Mouse (Mus musculus): Measurements from ENCODE around the gene Dcaf6. TPM values are rescaled to one million over a fixed set of nuclear protein-coding genes. Genes with fewer than 3 reads are reported as not detected.
A peak's percentile ranks its signal among the peaks of the same experiment; 100 is the strongest.
"Not testable (repeated sequence)": the region's sequence is repeated elsewhere in the genome, so short reads cannot be mapped to it uniquely, and the experiment has no call there.

Gene Dcaf6
- total RNA-seq, 2 experiments from 2014 or later = 50.5 to 57.9 TPM

- DNase-seq = no peak
These were observed 38.8 kb downstream of the Dcaf6 start for GRCm38 (mm10) chr1:165421357-165421915.

GRCm38 (mm10) chr1:165396401-165396805 lies 63.9 kb downstream of the Dcaf6 start:
- no peak for DNase-seq

GRCm38 (mm10) chr1:165395940-165396339 lies 64.3 kb downstream of the Dcaf6 start:
- DNase-seq = no peak

- DNase-seq = no peak
These were observed 65.4 kb downstream of the Dcaf6 start for GRCm38 (mm10) chr1:165394836-165395235.

DNA sequence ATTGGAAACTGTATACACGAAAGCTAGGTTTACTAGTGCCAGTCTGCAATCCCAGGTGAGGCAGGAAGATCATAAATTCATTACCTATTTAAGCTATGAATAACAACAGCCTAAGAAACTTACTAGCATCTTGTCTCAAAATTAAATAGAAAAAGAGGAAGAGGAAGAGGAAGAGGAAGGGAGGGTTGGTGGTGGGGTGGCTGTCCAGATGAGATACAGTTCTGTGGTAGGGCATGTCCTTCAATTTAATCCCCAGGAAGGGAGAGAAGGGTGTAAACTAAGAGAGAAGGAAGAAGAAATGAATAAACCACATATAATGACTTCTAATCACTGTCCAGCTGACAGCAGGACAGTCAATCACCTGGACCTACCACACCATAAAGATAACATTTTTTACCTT lies 67.2 kb downstream of the Dcaf6 start:
- DNase-seq = no peak

DNA sequence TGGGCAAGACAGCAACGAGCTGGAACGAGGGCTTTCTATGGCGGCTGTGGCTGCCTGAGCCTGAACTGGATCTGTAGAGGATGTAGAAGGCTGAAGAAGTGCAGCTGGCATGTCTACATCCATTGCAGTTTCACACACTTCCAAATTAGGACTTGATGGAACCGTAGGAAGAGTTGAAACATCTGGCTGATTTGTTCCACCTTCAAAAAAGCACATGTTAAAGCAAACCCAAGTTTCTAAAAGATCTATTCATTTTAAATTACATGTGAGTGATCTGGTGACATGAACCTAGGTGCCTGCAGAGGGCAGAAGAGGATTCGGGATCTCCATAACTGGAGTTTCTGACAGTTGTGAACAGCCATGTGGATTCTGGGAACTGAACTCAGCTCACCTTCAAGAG lies 71.6 kb downstream of the Dcaf6 start:
- DNase-seq = peak; percentile 46

DNA sequence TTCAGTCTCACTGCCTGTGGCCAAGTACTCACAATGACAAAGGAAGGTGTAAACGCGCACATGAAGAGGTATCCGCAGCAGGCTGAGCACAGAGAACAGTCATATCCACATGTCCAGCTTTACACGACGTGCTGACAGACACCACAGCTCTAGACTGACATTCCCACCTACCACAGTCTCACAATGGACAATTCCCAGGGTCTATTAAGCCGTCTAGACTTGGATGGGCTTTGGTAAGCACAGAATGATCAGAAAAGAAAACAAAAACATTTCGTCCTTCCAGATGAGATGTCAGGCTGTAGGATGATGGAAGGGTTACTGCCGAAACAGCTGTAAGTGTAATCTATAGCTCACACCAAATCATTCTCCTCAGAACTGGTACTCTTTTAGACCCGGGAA lies 73.8 kb downstream of the Dcaf6 start:
- no peak for DNase-seq

DNA sequence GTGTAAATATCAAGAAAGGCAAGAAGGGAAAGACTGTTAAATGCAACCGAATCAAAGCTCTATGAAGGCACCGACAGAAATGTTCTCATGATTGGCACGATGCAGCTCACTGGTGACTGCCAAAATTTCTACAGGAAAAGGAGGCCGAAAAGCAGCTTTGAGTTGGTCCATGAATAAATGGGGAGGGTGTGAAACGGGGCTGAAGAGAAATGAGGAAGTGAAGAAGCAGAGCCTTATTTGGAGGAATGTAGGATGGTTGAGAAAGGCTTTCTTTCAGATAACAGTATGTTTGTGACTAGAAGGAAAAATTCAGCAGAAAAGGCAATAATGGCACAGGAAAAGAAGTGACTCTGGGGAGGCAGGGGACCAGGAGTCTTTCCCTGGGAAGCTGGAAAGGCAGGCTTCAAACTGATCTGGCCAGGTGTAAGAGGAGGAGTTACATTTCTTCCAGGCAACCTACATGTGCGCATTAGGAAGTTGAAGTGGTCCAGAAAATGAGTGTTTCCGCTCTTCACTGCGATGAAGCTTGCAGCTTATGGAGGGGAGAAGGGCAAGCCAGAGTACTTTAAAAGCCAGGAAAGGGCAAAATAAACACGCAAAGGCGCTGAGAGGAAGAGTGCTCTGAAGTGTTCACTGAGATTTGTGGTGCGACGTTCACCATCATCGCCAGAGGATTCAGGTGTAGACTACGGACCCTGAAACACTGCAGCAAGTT lies 74.3 kb downstream of the Dcaf6 start:
- no peak for DNase-seq

- no peak for DNase-seq
These were observed 86.4 kb downstream of the Dcaf6 start for GRCm38 (mm10) chr1:165373839-165374238.

GRCm38 (mm10) chr1:165370990-165371389 lies 89.3 kb downstream of the Dcaf6 start:
- no peak for DNase-seq

DNA sequence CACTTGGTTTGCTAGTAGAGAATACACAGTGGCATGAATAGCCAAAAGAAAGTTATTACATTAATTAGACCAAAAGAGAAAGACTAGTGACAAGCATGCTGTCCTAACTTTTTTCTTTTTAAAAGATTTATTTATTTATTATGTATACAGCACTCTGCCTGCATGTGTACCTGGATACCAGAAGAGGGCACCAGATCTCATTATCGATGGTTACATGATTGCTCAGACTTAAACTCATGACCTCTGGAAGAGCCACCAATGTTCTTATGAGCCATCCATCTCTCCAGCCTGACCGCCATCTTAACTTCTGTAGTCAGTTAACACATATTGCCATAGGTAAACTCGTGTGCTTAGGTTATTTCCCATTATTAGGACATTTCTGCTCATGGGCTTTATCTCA lies 95.2 kb downstream of the Dcaf6 start:
- no peak for DNase-seq

DNA sequence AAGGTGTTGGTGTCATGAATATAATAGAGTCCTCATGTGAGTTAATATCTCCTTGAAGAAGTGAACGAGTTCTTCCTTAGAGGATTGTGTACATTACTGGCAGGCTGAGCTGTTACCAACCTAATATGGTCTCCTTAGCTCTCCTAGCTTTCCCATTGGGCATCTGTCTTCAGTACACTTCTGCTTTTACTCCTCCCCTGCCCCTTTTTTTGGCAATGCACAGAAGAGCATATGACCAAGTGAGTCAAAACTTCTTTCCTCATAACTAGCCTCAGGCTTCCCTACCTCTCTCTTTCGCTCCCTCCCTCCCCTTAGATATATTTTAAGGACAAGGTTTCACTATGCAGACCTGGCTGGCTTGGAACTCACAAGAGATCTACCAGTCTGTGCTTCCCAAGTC lies 97.0 kb downstream of the Dcaf6 start:
- no peak for DNase-seq

DNA sequence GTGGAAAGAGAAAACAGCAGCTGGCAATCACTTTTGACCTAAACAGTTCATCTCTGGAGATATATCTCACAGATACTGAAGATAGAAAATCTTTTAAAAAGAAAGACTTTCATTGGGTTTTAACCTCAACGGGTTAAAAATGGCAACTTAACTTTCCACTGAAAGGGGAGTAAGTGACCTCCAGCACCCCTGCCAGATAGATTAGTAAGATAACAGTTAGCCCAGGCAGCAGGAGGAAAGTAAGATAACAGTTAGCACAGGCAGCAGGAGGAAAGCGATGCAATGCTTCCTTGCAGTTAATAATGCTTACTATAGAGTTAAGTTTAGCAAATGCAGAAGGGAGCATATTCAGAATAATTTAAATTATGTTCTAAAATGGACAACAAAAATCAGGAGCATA lies 103.9 kb downstream of the Dcaf6 start:
- no peak for DNase-seq

- DNase-seq = no peak
These were observed 111.6 kb downstream of the Dcaf6 start for GRCm38 (mm10) chr1:165348627-165349026.

DNA sequence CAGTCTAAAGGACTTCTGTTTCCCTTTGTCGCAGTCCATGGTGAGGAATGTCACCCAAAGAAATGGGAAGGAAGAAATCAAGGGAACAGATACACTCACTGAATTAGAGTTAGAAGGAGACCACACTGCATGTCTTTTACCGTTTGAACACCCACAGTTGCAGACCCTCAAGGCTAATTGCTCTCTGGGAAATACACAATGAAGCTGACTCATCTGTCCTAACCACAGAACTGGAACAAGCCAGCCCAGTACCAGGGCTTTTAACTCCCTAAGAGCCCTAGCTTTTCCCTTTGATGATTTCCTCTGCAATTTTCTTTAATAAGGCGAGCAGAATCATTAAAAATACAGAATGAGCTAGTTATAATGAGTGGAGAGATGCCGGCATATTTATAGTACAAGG lies 115.8 kb downstream of the Dcaf6 start:
- peak; percentile 24 for DNase-seq

GRCm38 (mm10) chr1:165342126-165342525 lies 118.1 kb downstream of the Dcaf6 start:
- no peak for DNase-seq

DNA sequence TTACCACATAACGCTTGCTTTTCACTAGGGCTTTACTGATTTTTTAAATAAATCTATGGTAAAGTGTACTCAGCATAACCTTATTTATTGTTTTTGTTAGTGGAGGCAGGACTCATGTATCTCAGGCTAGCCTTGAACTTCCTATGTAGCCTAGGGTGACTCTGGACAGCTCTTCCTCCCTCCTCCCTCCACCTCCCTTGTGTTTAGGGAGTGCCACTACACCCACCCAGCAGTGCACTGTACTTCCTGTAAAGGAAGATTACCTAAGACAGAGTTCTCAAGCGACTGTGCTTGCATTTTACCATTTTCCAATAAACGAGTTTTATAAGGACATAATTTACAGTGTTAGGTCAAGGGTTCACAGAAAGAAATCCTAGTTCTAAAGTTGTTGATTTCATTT lies 127.5 kb downstream of the Dcaf6 start:
- no peak for DNase-seq

DNA sequence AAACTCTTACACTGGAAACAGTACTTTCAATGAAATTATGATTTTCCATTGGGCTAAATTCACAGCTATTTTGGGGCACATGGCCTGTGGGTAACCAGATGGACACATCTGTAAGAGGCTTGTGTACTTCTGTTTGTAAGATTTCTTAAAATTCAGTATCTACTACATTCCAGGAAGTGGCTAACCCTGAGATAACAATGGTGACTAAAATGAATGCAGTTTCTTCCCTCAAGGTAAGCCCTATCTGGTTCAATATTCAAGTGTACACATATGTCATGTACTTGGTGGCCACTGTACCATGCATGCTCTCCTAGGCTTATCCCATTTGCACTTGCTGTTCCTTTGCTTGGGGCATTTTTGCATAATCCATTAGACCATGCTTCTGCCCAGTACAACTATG lies 129.4 kb downstream of the Dcaf6 start:
- no peak for DNase-seq

DNA sequence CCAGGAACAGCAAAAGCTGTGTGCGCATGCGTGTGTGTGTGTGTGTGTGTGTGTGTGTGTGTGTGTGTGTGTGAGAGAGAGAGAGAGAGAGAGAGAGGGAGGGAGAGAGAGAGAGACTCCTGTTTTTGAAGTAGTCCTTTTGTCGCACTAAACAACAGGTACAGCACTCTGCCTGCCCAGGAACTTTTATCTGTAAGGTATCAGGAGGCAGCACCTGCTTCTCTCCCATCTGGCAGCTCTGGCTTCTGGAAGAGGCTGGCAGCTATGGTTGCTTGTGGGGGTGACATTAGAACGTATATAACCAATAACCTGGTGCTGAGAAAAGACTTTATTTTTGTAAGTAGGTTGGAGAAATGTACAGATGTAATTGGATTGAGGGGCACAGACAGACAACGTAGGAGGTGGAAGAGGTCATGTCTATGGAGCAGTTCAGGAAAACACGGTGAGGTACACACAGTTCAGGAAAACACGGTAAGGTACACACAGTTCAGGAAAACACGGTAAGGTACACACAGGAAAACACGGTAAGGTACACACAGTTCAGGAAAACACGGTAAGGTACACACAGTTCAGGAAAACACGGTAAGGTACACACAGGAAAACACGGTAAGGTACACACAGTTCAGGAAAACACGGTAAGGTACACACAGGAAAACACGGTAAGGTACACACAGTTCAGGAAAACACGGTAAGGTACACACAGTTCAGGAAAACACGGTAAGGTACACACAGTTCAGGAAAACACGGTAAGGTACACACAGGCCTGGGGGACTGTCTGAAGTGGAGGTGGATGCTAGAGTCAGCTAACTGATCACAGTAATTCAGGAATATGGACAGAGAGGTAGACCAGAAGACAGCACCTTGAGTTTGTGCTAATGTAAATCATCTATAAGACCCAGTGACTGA lies 131.6 kb downstream of the Dcaf6 start:
- DNase-seq = not testable (repeated sequence)

- peak; percentile 39 for DNase-seq
These were observed 132.4 kb downstream of the Dcaf6 start for GRCm38 (mm10) chr1:165327831-165328230.

GRCm38 (mm10) chr1:165327370-165327769 lies 132.9 kb downstream of the Dcaf6 start:
- no peak for DNase-seq

DNA sequence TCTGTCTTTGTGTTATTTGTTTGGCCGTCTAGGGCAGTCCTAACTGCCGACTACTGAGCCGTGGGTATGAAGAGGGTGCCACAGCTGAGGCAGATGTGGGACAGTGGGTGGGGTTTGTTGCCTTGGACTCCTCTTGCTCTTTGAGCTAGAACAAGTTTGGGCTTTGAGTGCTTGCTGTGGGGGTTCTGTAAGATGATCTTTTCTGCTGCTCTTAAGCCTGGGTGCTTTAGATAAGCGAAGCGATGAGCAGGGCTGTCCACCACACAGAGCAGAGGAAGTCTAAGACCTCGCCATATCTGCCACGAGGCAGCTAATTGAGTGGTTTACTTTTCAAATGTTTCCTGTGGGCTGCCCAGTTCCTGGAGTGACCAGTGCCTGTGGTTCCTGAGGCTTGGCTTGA lies 137.3 kb downstream of the Dcaf6 start:
- no peak for DNase-seq

- no peak for DNase-seq
These were observed 138.4 kb downstream of the Dcaf6 start for GRCm38 (mm10) chr1:165321891-165322290.
